Mouse (Mus musculus) left cerebral cortex, postnatal 14 days (tissue): ENCODE measurements around the gene Cytl1. TPM values are rescaled to one million over a fixed set of nuclear protein-coding genes. Genes with fewer than 3 reads are reported as not detected.
A peak's percentile ranks its signal among the peaks of the same experiment; 100 is the strongest.

Experiments
- DNase-seq, 2 experiments: peaks; one replicate each; pipeline ENCODE4 v3.0.0; 2021 to 2022; ENCODE audit warnings: low spot score in 2 of 2, mixed read lengths in 1 of 2
- intact Hi-C: fragments of 180-260 bp; cut with DNase I; formaldehyde crosslinking; loops from one replicate; pipeline ENCODE4 v1.15.1; 2025
- long read RNA-seq, 2 experiments: library from polyadenylated mRNA; stranded (forward); transcript quantifications; one replicate each; pipeline ENCODE4 v2.0.0; 2021
- total RNA-seq, 2 experiments: library from RNA; stranded (reverse); gene quantifications; 2 replicates each; pipeline ENCODE4 v1.2.3; 2021

The Cytl1 gene
- under 1 TPM in 1 of 2 experiments, not detected in 1; 0.37 TPM for total RNA-seq
- long read RNA-seq, experiment 1 = 0 reads
- long read RNA-seq, experiment 2 = 0 reads

- intact Hi-C loops = no loop called here
- DNase-seq = no peak
These were observed at the start of gene Cytl1 for GRCm38 (mm10) chr5:37735224-37735623. Gene Cytl1 (plus strand): TSS chr5:37735519.

DNA sequence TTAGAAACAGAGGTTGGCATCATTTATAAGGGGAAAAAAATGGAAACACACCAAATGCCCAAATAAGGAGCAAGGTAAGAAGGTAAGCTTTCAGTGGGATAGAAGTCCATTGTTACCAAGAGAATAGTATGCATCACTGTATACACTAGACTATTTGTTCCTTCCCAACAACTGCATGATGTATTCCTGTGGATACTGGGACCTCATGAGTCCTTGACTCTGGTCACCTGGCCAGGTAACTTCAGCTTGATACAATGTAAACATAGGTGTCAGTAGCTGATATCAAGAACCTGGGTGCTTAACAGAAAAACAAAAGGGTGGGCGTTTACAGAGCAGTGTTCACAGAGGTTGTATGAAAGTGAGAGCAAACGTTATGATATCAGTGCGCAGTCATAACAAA is 42.6 kb upstream of the Cytl1 start:
- no peak for DNase-seq

DNA sequence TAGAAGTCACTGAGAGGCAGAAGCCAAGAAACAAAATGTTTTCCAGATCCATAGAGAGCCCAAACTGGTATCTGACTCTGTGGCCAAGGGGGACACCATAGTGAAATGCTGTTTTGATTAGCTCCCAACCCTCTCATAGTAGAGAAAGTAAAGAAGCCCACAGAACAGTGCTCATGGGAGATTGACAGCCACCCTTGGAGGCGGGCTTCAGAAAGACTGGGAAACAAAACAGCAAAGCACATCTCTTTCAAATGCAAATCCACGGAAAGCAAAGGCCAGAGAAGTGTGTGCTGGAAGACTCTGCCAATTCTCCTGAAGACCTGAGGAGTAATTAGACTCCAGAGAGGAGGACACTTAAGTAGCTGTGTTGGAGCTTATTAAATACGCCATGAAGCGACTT is 39.5 kb upstream of the Cytl1 start:
- intact Hi-C loops = no loop called here
- no peak for DNase-seq

More for the DNA sequence above, 42.6 kb upstream of the Cytl1 start:
- intact Hi-C loops = no loop called here

DNA sequence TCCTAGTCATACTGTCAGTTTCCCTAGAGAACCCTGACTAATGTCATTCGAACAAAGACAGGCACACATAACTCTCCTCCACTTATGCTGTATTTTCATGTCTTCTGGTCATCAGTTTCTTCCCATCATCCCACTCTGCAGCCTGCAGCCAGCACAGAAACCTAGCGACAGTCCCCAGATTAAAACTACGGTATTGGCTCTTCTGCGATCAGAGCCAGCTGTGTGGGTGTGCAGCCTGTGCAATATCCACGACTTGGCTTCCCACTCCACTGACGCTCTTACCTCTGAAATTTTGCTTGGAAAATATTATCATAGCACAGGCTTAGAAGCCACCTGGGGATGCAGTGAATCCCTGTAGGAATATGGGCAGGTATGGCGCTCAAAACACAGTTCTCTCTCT is 38.0 kb upstream of the Cytl1 start:
- intact Hi-C loops = no loop called here
- peak; percentile 38 to 68 for DNase-seq

DNA sequence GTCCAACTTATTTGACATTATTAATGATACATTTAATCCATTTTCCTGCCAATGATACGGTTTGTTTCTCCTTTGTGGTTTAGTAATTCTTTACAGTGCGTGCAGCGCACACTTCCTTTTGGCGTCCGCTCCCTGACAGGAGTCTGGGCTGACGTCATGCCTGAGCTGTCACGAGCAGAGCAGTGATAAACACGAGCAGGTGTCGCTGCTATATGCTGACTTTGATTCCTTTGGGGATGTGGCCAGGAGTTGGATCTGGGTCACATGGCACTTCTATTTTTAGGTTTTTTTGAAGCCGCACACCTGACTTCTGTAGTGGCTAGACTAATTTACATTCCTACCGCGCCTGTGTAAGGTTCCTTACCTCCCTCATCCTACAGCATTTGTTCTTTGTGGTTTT is 35.6 kb upstream of the Cytl1 start:
- DNase-seq = peak; percentile 35 to 53
- intact Hi-C loops = no loop called here

- no peak for DNase-seq
- intact Hi-C loops = no loop called here
These were observed 30.4 kb upstream of the Cytl1 start for GRCm38 (mm10) chr5:37704962-37705361.

GRCm38 (mm10) chr5:37708124-37708523 is 27.2 kb upstream of the Cytl1 start:
- intact Hi-C loops = no loop called here
- DNase-seq = no peak

DNA sequence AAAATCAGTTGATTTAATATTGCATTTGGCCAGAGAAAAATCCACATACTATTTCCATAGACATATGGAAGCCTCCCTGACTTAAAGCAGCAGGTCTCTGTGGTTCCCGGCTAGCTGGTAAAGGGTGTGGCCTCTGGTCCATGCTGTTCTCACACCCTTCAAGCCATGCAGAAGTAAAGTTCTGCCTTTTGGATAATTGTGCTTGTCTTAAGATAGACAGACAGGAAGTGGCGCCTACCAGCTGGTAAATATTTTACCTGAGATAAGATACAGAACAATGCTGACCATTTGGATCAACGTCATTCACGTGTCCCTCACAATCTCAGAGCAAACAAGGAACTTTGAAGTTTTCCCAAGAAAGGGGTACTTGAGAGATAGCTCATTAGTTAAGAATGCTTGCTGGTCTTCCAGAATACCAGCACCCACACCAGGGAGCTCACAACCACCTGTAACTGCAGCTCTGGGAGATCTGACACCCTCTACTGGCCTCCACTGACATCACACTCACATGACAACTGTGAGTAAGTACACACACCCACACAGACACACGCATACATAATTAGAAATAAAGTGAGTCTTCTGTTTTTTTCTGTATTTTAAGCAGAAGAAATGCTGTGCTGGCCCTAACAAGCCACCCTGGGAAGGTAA is 25.9 kb upstream of the Cytl1 start:
- intact Hi-C loops = no loop called here

GRCm38 (mm10) chr5:37716505-37717372 is 18.6 kb upstream of the Cytl1 start, which contains the start of gene Stk32b:
Gene Stk32b (minus strand): TSS chr5:37717171.
- DNase-seq = peak; percentile 32 to 34
- intact Hi-C loops = loop anchor here (1.0 kb wide), 1 partner anchor 418 kb away; no protein-coding TSS in a partner anchor

More for the DNA sequence above, 25.9 kb upstream of the Cytl1 start:
- DNase-seq = no peak

- intact Hi-C loops = loop anchor here (1.0 kb wide), 1 partner anchor 419 kb away; no protein-coding TSS in a partner anchor
- peak; percentile 51 to 67 for DNase-seq
These were observed 17.8 kb upstream of the Cytl1 start for GRCm38 (mm10) chr5:37717384-37717963.

DNA sequence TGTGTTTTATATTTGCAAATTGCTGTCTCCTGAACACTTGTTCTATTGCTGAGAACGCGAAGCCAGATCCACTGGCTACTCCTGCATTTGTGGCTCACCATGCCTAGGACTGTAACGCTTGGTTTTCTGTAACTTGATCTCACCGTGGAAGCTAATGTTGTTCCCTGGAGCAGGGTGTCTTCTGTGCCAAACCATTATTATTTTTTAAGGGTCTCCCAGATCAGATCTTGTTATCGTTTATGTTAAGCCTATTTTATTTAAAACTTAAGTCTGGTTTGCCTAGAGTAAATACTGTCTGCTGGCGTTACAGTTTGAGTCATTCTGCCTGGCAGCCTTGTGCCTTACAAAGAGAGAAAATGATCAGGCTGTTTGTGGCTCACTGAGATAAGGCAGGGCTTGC is 14.6 kb upstream of the Cytl1 start:
- DNase-seq = peak; percentile 10 to 13
- intact Hi-C loops = no loop called here

DNA sequence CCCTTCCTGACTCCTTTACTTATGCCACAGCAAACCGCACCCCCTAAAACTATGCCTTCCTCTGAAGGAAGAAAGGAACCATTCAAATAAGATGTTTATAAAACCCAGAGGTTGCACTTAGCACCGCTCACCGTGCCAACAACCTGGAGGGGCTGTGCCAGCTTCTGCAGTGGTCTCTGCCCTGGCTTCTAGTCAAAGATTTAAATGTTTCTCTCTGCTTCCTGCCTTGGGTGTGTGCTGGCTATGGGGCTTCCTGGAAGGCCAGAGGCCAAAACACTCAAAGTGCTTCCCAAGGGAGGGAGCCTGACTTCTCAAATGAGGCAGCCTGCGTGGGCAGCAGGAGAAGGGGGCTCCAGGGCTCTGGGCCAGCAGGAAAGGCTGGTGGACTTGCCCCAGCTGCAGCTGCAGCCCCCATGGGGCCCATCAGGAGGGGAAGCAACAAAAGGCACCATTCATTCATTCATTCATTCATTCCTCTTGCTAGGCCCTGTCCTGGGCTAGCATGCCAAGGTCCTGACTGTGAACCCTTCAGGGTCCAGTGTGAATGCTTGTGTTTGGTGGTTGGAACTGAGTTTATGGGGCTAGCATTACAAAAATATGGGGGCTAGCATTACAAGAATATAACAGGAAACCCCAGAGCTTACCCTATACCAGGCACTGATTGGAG is 10.0 kb upstream of the Cytl1 start:
- intact Hi-C loops = no loop called here
- no peak for DNase-seq

DNA sequence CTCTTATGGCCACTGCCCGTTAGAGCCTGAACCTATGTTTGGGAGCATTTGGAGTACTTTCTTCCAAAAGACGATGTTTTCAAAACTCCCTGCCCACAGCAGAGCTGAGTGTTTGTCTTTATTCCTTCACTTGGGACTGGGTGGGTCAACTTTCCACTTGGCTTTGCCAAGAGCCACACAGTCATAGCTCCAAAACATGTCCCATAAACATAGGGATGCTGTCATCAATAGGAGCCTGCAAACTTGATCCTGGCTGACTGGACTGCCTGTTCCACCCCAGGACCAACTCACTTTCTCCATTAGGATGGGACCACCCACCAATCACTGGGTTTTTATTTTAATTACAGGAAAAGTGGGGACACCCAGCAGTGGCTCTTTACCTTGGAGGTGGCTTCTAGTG is 4.5 kb upstream of the Cytl1 start:
- intact Hi-C loops = no loop called here
- DNase-seq = no peak

GRCm38 (mm10) chr5:37736213-37736612 is 894 bp downstream of the Cytl1 start:
- intact Hi-C loops = no loop called here
- no peak for DNase-seq

DNA sequence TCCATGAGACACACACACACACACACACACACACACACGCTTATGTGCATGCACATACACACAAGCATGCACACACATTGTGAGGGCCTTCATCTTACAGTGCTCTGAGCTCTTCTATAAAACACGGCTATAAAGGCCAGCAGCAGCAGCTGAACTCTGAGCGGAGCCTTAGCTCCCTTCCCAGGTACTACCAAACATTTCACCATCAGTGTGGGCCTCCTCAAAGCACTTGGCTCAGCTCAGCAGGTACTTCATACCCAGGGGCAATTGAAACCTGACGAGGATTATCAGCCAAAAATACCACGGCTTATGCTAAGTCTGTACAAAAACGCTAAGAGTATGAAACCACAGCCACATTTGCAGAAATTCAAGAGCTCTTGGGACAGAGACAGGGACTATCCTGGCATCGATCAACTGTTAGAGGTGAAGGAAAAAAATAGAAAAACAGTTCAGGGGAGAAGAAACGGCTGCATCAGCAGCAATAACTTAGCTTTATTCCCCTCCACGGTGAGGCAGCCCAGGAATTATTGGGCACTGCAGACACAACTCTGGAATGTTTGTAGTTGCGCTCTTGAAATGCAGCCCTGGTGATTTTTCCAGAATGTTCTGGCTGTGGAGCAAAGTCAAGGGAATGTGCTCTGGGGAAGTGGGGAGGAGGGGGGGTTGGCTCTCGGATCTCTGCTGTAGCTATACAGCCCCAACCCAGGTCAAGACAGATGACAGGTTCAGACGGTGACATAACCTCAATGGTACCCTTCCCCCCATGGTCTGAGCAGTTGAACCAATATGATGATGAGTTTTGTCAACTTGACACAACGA is 8.8 kb downstream of the Cytl1 start:
- intact Hi-C loops = no loop called here
- DNase-seq = no peak

GRCm38 (mm10) chr5:37752027-37752967 is 17.0 kb downstream of the Cytl1 start:
- intact Hi-C loops = loop anchor here (2.0 kb wide), 2 partner anchors 339 to 453 kb away; no protein-coding TSS in a partner anchor
- peak; percentile 81 to 87 for DNase-seq

- no peak for DNase-seq
- intact Hi-C loops = loop anchor here (2.0 kb wide), 2 partner anchors 337 to 455 kb away; no protein-coding TSS in a partner anchor
These were observed 18.0 kb downstream of the Cytl1 start for GRCm38 (mm10) chr5:37753366-37753765.

- intact Hi-C loops = no loop called here
- no peak for DNase-seq
These were observed 26.7 kb downstream of the Cytl1 start for GRCm38 (mm10) chr5:37762046-37762445.
